Mouse (Mus musculus): Measurements from ENCODE around the gene Astn2.

DNA sequence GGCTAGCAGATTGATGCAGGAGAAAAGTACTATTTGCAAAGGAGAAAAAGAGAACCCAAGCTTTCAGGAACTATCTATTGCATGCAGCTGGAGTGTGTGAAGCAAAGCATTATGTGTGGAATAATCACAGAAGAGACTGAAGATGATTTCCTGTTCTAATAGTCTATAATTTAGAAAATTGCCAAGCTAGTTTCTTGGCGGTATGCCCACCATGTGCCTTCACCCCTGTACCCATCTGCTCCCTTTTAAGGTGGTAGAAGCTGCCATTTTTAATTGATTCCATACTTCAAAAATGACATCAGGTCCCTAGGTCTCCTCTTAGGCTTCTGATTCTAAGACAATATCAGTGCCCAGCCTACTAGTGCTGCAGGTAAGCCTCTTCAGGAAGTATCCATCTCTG lies 432.0 kb downstream of the Astn2 start:
- TF ChIP-seq GATA1 (IDR thresholded peaks at IDR 0.05; ENCODE audit: borderline replicate concordance, low read length) (no peak), FLI1 (IDR thresholded peaks at IDR 0.05; ENCODE audit: low read length) (no peak)
